Comparison of ENCODE assay signal across 30 mouse cellular contexts in the genomic region with DNA sequence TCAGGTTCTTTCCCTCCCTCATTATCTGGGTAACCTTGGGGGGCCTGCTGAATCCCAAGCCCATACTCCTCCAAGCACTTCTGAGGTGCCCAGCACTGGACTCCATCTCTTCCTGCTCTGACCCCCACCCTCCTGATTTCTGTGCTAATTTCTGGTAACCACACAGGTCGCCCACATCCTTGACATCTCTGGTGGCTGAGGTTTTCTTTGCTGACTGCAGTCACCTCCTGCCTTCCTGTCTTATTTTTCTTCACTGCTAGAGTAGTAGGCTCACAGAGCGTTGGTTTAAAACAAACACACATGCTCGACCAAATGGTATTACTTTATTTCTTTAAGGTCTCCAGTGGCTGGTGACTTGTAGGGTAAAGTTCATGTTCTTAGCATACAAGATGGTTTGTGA. TPM values are rescaled to one million over a fixed set of nuclear protein-coding genes. Genes with fewer than 3 reads are reported as not detected.
DNase-seq lines count a peak whose midpoint lies in the region; ATAC-seq lines count a peak whose summit lies in the region.
"Had no signal": no experiment of that assay in that cellular context is flagged by ENCODE, and none has a peak within 500 bp of the region (broad histone marks: within the 10 kb centered on the region; RNA-seq: fewer than 3 reads in every experiment).

No protein-coding gene starts in this region.

- peaks cover 13% of the 10 kb centered on the region; the same call in 1 of the 2 replicates for H3K4me1 ChIP-seq in intestine, embryonic 16.5 days (ENCODE audit: control insufficient read depth, insufficient read depth, low read length)

- no peak overlapping the region for H3K27ac ChIP-seq in intestine, embryonic 16.5 days (ENCODE audit: low read length)
- H3K27ac ChIP-seq: embryonic facial prominence, embryonic 15.5 days; heart, embryonic 13.5 days; hindbrain, embryonic 14.5 days; layer of hippocampus, adult 2 months; limb, embryonic 15.5 days; midbrain, embryonic 15.5 days; neural tube, embryonic 13.5 days had no signal

- H3K27me3 ChIP-seq in splenic B cell, adult 2 months (ENCODE audit: control insufficient read depth, insufficient read depth, low read length, poor library complexity, severe bottlenecking): no peaks in the 10 kb centered on the region
- no peaks in the 10 kb centered on the region for H3K27me3 ChIP-seq in intestine, embryonic 16.5 days (replicated peaks; ENCODE audit: control insufficient read depth, insufficient read depth, low read length)
- H3K27me3 ChIP-seq: embryonic facial prominence, embryonic 15.5 days; heart, embryonic 13.5 days; limb, embryonic 15.5 days; midbrain, embryonic 15.5 days; neural tube, embryonic 13.5 days; Patski had no signal

- H3K4me3 ChIP-seq in intestine, embryonic 16.5 days (ENCODE audit: low read length): no peak overlapping the region
- H3K4me3 ChIP-seq: embryonic facial prominence, embryonic 15.5 days; heart, embryonic 13.5 days; layer of hippocampus, adult 2 months; limb, embryonic 15.5 days; midbrain, embryonic 15.5 days; neural tube, embryonic 13.5 days had no signal

- WGBS in intestine, embryonic 16.5 days: 55% methylated on average over 3 of the region's 3 CpGs

- H3K36me3 ChIP-seq in splenic B cell, adult 2 months (ENCODE audit: control insufficient read depth, insufficient read depth, low read length, poor library complexity, severe bottlenecking): no peaks in the 10 kb centered on the region
- H3K36me3 ChIP-seq in intestine, embryonic 16.5 days (ENCODE audit: control insufficient read depth, insufficient read depth, low read length): no peaks in the 10 kb centered on the region
- H3K36me3 ChIP-seq: embryonic facial prominence, embryonic 15.5 days; heart, embryonic 13.5 days; limb, embryonic 15.5 days; midbrain, embryonic 15.5 days; neural tube, embryonic 13.5 days had no signal

- peak; percentile 53 to 57 for DNase-seq in spleen, postnatal 36 days (ENCODE audit: low spot score in 2 of 2)
- DNase-seq in spleen, postnatal 14 days (ENCODE audit: low spot score in 2 of 2): no peak
- peak; percentile 81 for DNase-seq in induced T-regulatory cell, adult 2 months (ENCODE audit: low read depth)
- peak; percentile 13 for DNase-seq in splenic B cell, adult 2 months (ENCODE audit: low read depth, low spot score)
- DNase-seq in thymus, postnatal 4 days: peak; percentile 43
- no peak for DNase-seq in retina, postnatal 1 day
- no peak for DNase-seq in layer of hippocampus, postnatal 14 days (ENCODE audit: low spot score in 2 of 2)
- DNase-seq: adrenal gland, postnatal 25 days; cerebellum, adult 11 months; cerebellum, postnatal 14 days; forebrain, postnatal 0 days; kidney, postnatal 10 days had no signal

- H3K4me2 ChIP-seq in intestine, embryonic 16.5 days (ENCODE audit: low read depth, low read length): no peak overlapping the region
- H3K4me2 ChIP-seq: embryonic facial prominence, embryonic 15.5 days; heart, embryonic 13.5 days; hindbrain, embryonic 14.5 days; limb, embryonic 15.5 days; midbrain, embryonic 15.5 days; neural tube, embryonic 13.5 days had no signal

- no peak for ATAC-seq in intestine, embryonic 16.5 days
- ATAC-seq: forebrain, postnatal 0 days; intestine, postnatal 0 days; lung, postnatal 0 days; midbrain, embryonic 15.5 days; Patski had no signal

- no peak overlapping the region for H3K9ac ChIP-seq in intestine, embryonic 16.5 days (ENCODE audit: low read depth, low read length)
- H3K9ac ChIP-seq: embryonic facial prominence, embryonic 15.5 days; forebrain, postnatal 0 days; heart, embryonic 13.5 days; hindbrain, embryonic 14.5 days; limb, embryonic 15.5 days; midbrain, embryonic 15.5 days; neural tube, embryonic 13.5 days had no signal

- no peaks in the 10 kb centered on the region for H3K9me3 ChIP-seq in intestine, embryonic 16.5 days (ENCODE audit: control insufficient read depth, low read length)
- H3K9me3 ChIP-seq: embryonic facial prominence, embryonic 15.5 days; heart, embryonic 13.5 days; limb, embryonic 15.5 days; midbrain, embryonic 15.5 days; neural tube, embryonic 13.5 days had no signal

RNA-seq across cellular contexts. Expression of a gene that starts 49.1 kb away (rescaled TPM):
- polyA plus RNA-seq in intestine, embryonic 16.5 days (2015; fragmentation: Nextera tagmentation; extraction: Ambion mirVana): 16.5 and 20.8 TPM in 2 replicates
- 10 to 100 TPM; 20.7 to 22.5 TPM for total RNA-seq in layer of hippocampus, postnatal 14 days (2021)

RNA-seq across cellular contexts. Expression of a gene that starts 49.6 kb away (rescaled TPM):
- not detected in 2 replicates for polyA plus RNA-seq in intestine, embryonic 16.5 days (2015; fragmentation: Nextera tagmentation; extraction: Ambion mirVana)
- not detected for total RNA-seq in layer of hippocampus, postnatal 14 days (2021)
- total RNA-seq: adrenal gland, postnatal 25 days; ES-E14; forebrain, postnatal 0 days; gastrocnemius, adult 18-20 months; layer of hippocampus, adult 2 months; left cerebral cortex, adult 18-20 months; left cerebral cortex, postnatal 36 days; megakaryocyte progenitor cell, adult 5-6 weeks had no signal
- polyA plus RNA-seq: forebrain, postnatal 0 days; heart, embryonic 13.5 days; hindbrain, embryonic 14.5 days; intestine, postnatal 0 days; liver, embryonic 16.5 days; midbrain, embryonic 15.5 days; neural tube, embryonic 13.5 days; Patski; stomach, embryonic 14.5 days had no signal

Comparison
In these comparisons a context has a peak if more than half of its experiments do, and no peak if none do; other contexts are left out.
1. DNase-seq: peak in spleen, postnatal 36 days (2 of 2), induced T-regulatory cell, adult 2 months (single experiment), splenic B cell, adult 2 months (single experiment) and thymus, postnatal 4 days (single experiment); none in spleen, postnatal 14 days (0 of 2), retina, postnatal 1 day (single experiment) and layer of hippocampus, postnatal 14 days (0 of 2).